Mouse (Mus musculus) limb, embryonic 14.5 days (tissue): ENCODE results near the gene Tmem35b. TPM values are rescaled to one million over a fixed set of nuclear protein-coding genes. Genes with fewer than 3 reads are reported as not detected.

ENCODE experiments used
- ATAC-seq: fragments of 200-750 bp; cut with Nextera tagmentation; 2 replicates; pipeline ENCODE4 v1.8.0; 2017; ENCODE audit warnings: low read depth, moderate number of reproducible peaks, moderate TSS enrichment; ENCODE audit not compliant: low FRiP score
- DNase-seq: peaks from one replicate; pipeline ENCODE4 v3.0.0-alpha.2; 2015; ENCODE audit warnings: low spot score
- H3K27ac ChIP-seq: fragments of 300-500 bp; sonication (generic); replicated peaks from 2 replicates; pipeline ENCODE4 v1.5.1; 2014; ENCODE audit warnings: low read depth, mild to moderate bottlenecking, low read length, moderate library complexity, mixed read lengths
- H3K27me3 ChIP-seq: fragments of 300-500 bp; sonication (generic); 2 replicates; pipeline ENCODE4 v1.6.1; 2014; ENCODE audit warnings: low read length, mixed read lengths; ENCODE audit not compliant: control insufficient read depth, insufficient read depth
- H3K36me3 ChIP-seq: fragments of 300-500 bp; sonication (generic); 2 replicates; pipeline ENCODE4 v1.6.1; 2014; ENCODE audit warnings: mild to moderate bottlenecking, low read length, moderate library complexity, mixed read lengths; ENCODE audit not compliant: control insufficient read depth, insufficient read depth
- H3K4me1 ChIP-seq: fragments of 300-500 bp; sonication (generic); 2 replicates; pipeline ENCODE4 v1.6.1; 2014; ENCODE audit warnings: antibody characterized with exemption, low read length, mixed read lengths; ENCODE audit not compliant: control insufficient read depth, insufficient read depth
- H3K4me2 ChIP-seq: fragments of 300-500 bp; sonication (generic); replicated peaks from 2 replicates; pipeline ENCODE4 v1.6.1; 2014; ENCODE audit warnings: low read depth, mild to moderate bottlenecking, low read length, moderate library complexity; ENCODE audit not compliant: severe bottlenecking
- H3K4me3 ChIP-seq: fragments of 300-500 bp; sonication (generic); replicated peaks from 2 replicates; pipeline ENCODE4 v1.5.1; 2014; ENCODE audit warnings: low read length
- H3K9ac ChIP-seq: fragments of 300-500 bp; sonication (generic); 2 replicates; pipeline ENCODE4 v1.6.1; 2014; ENCODE audit warnings: mild to moderate bottlenecking, low read depth, low read length, moderate library complexity; ENCODE audit not compliant: severe bottlenecking
- H3K9me3 ChIP-seq: fragments of 300-500 bp; sonication (generic); 2 replicates; pipeline ENCODE4 v1.6.1; 2016; ENCODE audit warnings: low read length; ENCODE audit not compliant: control insufficient read depth
- POLR2A ChIP-seq: fragments of 200-500 bp; IDR thresholded peaks from 2 replicates; pipeline ENCODE4 v1.8.0; 2012; ENCODE audit warnings: inconsistent platforms, mild to moderate bottlenecking, moderate library complexity, borderline replicate concordance; ENCODE audit not compliant: insufficient read depth, insufficient read length; ENCODE audit errors: extremely low read depth
- WGBS: fragments of 180-500 bp; shearing (Covaris S2); extraction: QIAGEN DNeasy Blood & Tissue Kit; methylation state at CpG from one replicate; pipeline ENCODE4 v1.1.7; 2014; 5-methylcytosine and 5-hydroxymethylcytosine counted together
- polyA plus RNA-seq, 2 experiments: library from polyadenylated mRNA; depleted of rRNA in 1 of 2; stranded (reverse) in 1 of 2; unstranded in 1 of 2; fragments of >200 nt; fragmentation: Nextera tagmentation in 1 of 2; extraction: Ambion mirVana in 1 of 2; gene quantifications; 2 replicates each; pipeline versions ENCODE4 v1.2.1 to v1.2.3; 2012 to 2014

The Tmem35b gene
- polyA plus RNA-seq, 2 experiments, result 13.8 to 15.1 TPM

DNA sequence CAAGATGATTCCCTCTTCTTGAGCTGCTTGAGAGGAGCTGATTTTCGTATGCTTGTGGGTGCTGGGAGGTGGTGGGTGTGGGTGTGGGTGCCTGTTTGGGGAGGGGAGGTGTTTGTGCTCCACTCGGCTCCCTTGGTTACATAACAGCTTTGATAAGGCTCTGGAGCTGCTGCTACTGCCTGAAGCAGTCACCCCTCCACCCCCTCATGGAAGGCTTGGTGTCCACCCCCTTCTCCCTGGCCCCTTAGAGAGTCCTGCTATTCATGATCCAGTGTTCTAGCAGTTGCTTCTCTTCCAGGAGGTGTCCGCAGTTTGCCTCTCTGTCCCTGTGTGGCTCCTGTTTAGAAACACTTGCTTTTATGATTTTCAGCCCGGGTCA is 51.4 kb downstream of the Tmem35b start:
- no peaks in the 10 kb centered on the region for H3K9me3 ChIP-seq
- DNase-seq (no peak), ATAC-seq (no peak)
- no peaks in the 10 kb centered on the region for H3K36me3 ChIP-seq
- H3K27ac ChIP-seq, result no peak overlapping the region
- no peak overlapping the region for H3K4me3 ChIP-seq
- no peak overlapping the region for H3K4me2 ChIP-seq
- H3K9ac ChIP-seq, result no peak overlapping the region
- no peaks in the 10 kb centered on the region for H3K4me1 ChIP-seq
- no peak for TF ChIP-seq POLR2A
- H3K27me3 ChIP-seq, result peaks cover 29% of the 10 kb centered on the region
- 54% methylated on average over 4 of the region's 4 CpGs for WGBS

DNA sequence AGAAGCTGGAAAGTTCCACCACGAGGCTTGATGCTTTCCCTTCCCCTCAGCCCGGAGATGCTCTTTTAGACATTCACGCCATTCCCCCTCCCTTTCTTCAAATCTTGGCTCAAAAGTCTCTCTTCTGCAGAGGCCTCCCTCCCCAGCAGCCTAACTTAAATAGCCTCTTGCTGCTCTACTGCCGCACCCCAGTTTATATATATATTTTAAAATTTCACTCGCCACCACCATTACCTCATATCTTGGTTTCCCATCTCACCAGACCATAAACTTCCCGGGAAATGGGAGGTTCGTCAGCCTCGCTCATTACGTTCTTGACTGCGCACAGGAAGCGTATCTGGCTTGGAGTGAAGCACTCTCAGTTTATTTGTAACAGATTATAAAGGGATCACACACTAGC is 54.5 kb downstream of the Tmem35b start:
- Histone ChIP-seq H3K9ac (no peak overlapping the region), H3K4me1 (no peaks in the 10 kb centered on the region), H3K27ac (no peak overlapping the region), H3K4me2 (no peak overlapping the region), H3K36me3 (no peaks in the 10 kb centered on the region), H3K27me3 (0 out of 2 replicates have a peak, but pooled peaks cover 15% of the 10 kb centered on the region), H3K4me3 (no peak overlapping the region), H3K9me3 (no peaks in the 10 kb centered on the region)
- no peak for TF ChIP-seq POLR2A
- ATAC-seq (no peak), DNase-seq (no peak)
- WGBS, result 68% methylated on average over 11 of the region's 11 CpGs

DNA sequence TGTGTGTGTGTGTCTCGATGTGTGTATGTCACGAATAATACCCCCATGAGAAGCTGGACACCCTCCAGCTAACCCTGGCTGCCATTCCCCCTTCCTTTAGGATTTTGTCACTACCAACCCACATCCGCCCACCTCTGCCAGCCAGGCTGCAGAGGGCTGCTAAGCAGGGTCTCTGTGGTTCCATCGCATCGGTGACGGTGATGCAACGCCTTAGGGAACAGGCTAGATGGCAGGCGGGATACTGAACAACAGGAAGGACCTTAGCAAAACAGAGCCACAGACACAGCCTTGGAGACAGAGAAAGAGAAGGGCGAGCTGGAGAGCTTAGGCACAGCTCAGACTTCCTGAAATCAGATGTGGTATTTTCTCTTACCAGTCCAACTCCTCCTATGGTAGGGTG is 55.2 kb downstream of the Tmem35b start:
- no peaks in the 10 kb centered on the region for H3K4me1 ChIP-seq
- H3K27ac ChIP-seq, result no peak overlapping the region
- no peak overlapping the region for H3K9ac ChIP-seq
- no peak for ATAC-seq
- no peak for TF ChIP-seq POLR2A
- H3K36me3 ChIP-seq, result no peaks in the 10 kb centered on the region
- WGBS, result 50% methylated on average over 7 of the region's 9 CpGs
- DNase-seq, result no peak
- no peaks in the 10 kb centered on the region for H3K9me3 ChIP-seq
- no peak overlapping the region for H3K4me3 ChIP-seq
- no peak overlapping the region for H3K4me2 ChIP-seq
- H3K27me3 ChIP-seq, result 0 out of 2 replicates have a peak, but pooled peaks cover 15% of the 10 kb centered on the region

Other genes starting within 250 kb of the Tmem35b start
- gene Zmym4, start 155.6 kb upstream of the Tmem35b start, polyA plus RNA-seq (2012; rRNA removed), result 23.0 and 24.0 TPM in 2 replicates
- gene Zmym4, start 155.6 kb upstream of the Tmem35b start, polyA plus RNA-seq (2014; fragmentation: Nextera tagmentation; extraction: Ambion mirVana), result 20.0 and 24.1 TPM in 2 replicates
- 192 and 272 TPM in 2 replicates for gene Sfpq, start 102.4 kb upstream of the Tmem35b start, polyA plus RNA-seq (2012; rRNA removed)
- gene Sfpq, start 102.4 kb upstream of the Tmem35b start, polyA plus RNA-seq (2014; fragmentation: Nextera tagmentation; extraction: Ambion mirVana), result 106 and 122 TPM in 2 replicates
- 8.8 and 11.5 TPM in 2 replicates for gene Zmym1, start 62.5 kb upstream of the Tmem35b start, polyA plus RNA-seq (2012; rRNA removed)
- 20.5 and 23.3 TPM in 2 replicates for gene Zmym1, start 62.5 kb upstream of the Tmem35b start, polyA plus RNA-seq (2014; fragmentation: Nextera tagmentation; extraction: Ambion mirVana)
- 29.2 and 34.4 TPM in 2 replicates for gene Zmym6, start 46.3 kb upstream of the Tmem35b start, polyA plus RNA-seq (2012; rRNA removed)
- 18.7 and 26.0 TPM in 2 replicates for gene Zmym6, start 46.3 kb upstream of the Tmem35b start, polyA plus RNA-seq (2014; fragmentation: Nextera tagmentation; extraction: Ambion mirVana)
- gene Dlgap3, start 45.5 kb downstream of the Tmem35b start, polyA plus RNA-seq (2012; rRNA removed), result 1.4 and 1.7 TPM in 2 replicates
- 1.1 and 1.4 TPM in 2 replicates for gene Dlgap3, start 45.5 kb downstream of the Tmem35b start, polyA plus RNA-seq (2014; fragmentation: Nextera tagmentation; extraction: Ambion mirVana)
- 29.7 and 31.7 TPM in 2 replicates for gene Smim12, start 120.1 kb downstream of the Tmem35b start, polyA plus RNA-seq (2012; rRNA removed)
- gene Smim12, start 120.1 kb downstream of the Tmem35b start, polyA plus RNA-seq (2014; fragmentation: Nextera tagmentation; extraction: Ambion mirVana), result 50.7 and 53.3 TPM in 2 replicates
- gene Gja4, start 190.3 kb downstream of the Tmem35b start, polyA plus RNA-seq (2012; rRNA removed), result 21.3 and 27.5 TPM in 2 replicates
- 17.7 and 19.0 TPM in 2 replicates for gene Gja4, start 190.3 kb downstream of the Tmem35b start, polyA plus RNA-seq (2014; fragmentation: Nextera tagmentation; extraction: Ambion mirVana)
- 5.1 and 5.3 TPM in 2 replicates for gene Gjb3, start 207.2 kb downstream of the Tmem35b start, polyA plus RNA-seq (2012; rRNA removed)
- gene Gjb3, start 207.2 kb downstream of the Tmem35b start, polyA plus RNA-seq (2014; fragmentation: Nextera tagmentation; extraction: Ambion mirVana), result 6.4 and 10.0 TPM in 2 replicates
- gene Gjb4, start 230.4 kb downstream of the Tmem35b start, polyA plus RNA-seq (2012; rRNA removed), result 0.08 and 0.09 TPM in 2 replicates
- gene Gjb4, start 230.4 kb downstream of the Tmem35b start, polyA plus RNA-seq (2014; fragmentation: Nextera tagmentation; extraction: Ambion mirVana), result 0.14 and 0.25 TPM in 2 replicates
- gene Gjb5, start 234.5 kb downstream of the Tmem35b start, polyA plus RNA-seq (2012; rRNA removed), result 0.45 and 0.73 TPM in 2 replicates
- gene Gjb5, start 234.5 kb downstream of the Tmem35b start, polyA plus RNA-seq (2014; fragmentation: Nextera tagmentation; extraction: Ambion mirVana), result 0.41 and 0.64 TPM in 2 replicates